Mouse (Mus musculus) adrenal gland, postnatal 36 days (tissue): ENCODE measurements around the gene Phrf1. TPM values are rescaled to one million over a fixed set of nuclear protein-coding genes. Genes with fewer than 3 reads are reported as not detected.

Experiments
- DNase-seq, 2 experiments: peaks; one replicate each; pipeline ENCODE4 v3.0.0; 2021; ENCODE audit warnings: mixed read lengths in 1 of 2
- microRNA-seq: library from miRNA; unstranded; fragments of <30 nt; microRNA quantifications from one replicate; pipeline ENCODE4 v1.2.0, GENCODE M21; 2021
- total RNA-seq, 2 experiments: library from RNA; stranded (reverse); gene quantifications; 2 replicates each; pipeline ENCODE4 v1.2.3; 2021

Gene Phrf1
- total RNA-seq, 2 experiments from 2014 or later: 70.5 to 89.3 TPM

- DNase-seq: peak in 1 of 2 experiments; percentile 61
These were observed 64.2 kb downstream of the Phrf1 start for GRCm38 (mm10) chr7:141292583-141293388.

- peak; percentile 75 to 78 for DNase-seq
These were observed 65.4 kb downstream of the Phrf1 start for GRCm38 (mm10) chr7:141293852-141294471.

- DNase-seq: no peak
These were observed 65.9 kb downstream of the Phrf1 start for GRCm38 (mm10) chr7:141294479-141294878.

GRCm38 (mm10) chr7:141297926-141298650, 69.5 kb downstream of the Phrf1 start:
- peak in 1 of 2 experiments; percentile 34 for DNase-seq

- no peak for DNase-seq
These were observed 70.6 kb downstream of the Phrf1 start for GRCm38 (mm10) chr7:141299175-141299574.

GRCm38 (mm10) chr7:141301386-141301785, 72.8 kb downstream of the Phrf1 start:
- DNase-seq: peak in 1 of 2 experiments; percentile 68

GRCm38 (mm10) chr7:141302702-141303268, 74.2 kb downstream of the Phrf1 start:
- DNase-seq: no peak

- no peak for DNase-seq
These were observed 76.0 kb downstream of the Phrf1 start for GRCm38 (mm10) chr7:141304537-141304936.

Small RNA genes within 50 kb of the gene (microRNA-seq; reads per million reads assigned to microRNA genes)
- gene Mir210: 297 reads per million, percentile 65 among the genes with 10 or more reads in this experiment

Other genes with a start within 250 kb of the Phrf1 start
- 100 to 1,000 TPM; 135 to 191 TPM for gene Ifitm3, start 218.0 kb upstream of the Phrf1 start, total RNA-seq
- gene Ifitm6, start 210.9 kb upstream of the Phrf1 start, total RNA-seq: under 1 TPM in 1 of 2 experiments, not detected in 1; 0.99 TPM
- not detected for gene Gm17387, start 199.7 kb upstream of the Phrf1 start, total RNA-seq
- gene B4galnt4, start 167.7 kb upstream of the Phrf1 start, total RNA-seq: under 1 TPM; 0.83 to 0.95 TPM
- gene Pkp3, start 150.6 kb upstream of the Phrf1 start, total RNA-seq: 1 to 10 TPM; 1.4 to 1.5 TPM
- gene Sigirr, start 128.2 kb upstream of the Phrf1 start, total RNA-seq: 1 to 10 TPM; 2.4 to 4.3 TPM
- under 1 TPM; 0.30 TPM for gene Ano9, start 111.0 kb upstream of the Phrf1 start, total RNA-seq
- gene Ptdss2, start 106.4 kb upstream of the Phrf1 start, total RNA-seq: 10 to 100 TPM; 41.8 to 42.9 TPM
- gene Rnh1, start 55.9 kb upstream of the Phrf1 start, total RNA-seq: 100 to 1,000 TPM; 265 to 371 TPM
- gene Hras, start 34.8 kb upstream of the Phrf1 start, total RNA-seq: 10 to 100 TPM; 89.1 to 93.9 TPM
- gene Lrrc56, start 34.6 kb upstream of the Phrf1 start, total RNA-seq: 1 to 10 TPM; 4.7 to 8.8 TPM
- under 1 TPM; 0.13 TPM for gene Lmntd2, start 14.7 kb upstream of the Phrf1 start, total RNA-seq
- gene Rassf7, start 12.9 kb upstream of the Phrf1 start, total RNA-seq: 1 to 10 TPM; 3.6 to 4.1 TPM
- gene Irf7, start 37.7 kb downstream of the Phrf1 start, total RNA-seq: 10 to 100 TPM; 13.5 to 14.9 TPM
- gene Cdhr5, start 48.0 kb downstream of the Phrf1 start, total RNA-seq: 10 to 100 TPM in 1 of 2 experiments, 1 to 10 TPM in 1; 3.3 to 17.3 TPM
- gene Sct, start 50.3 kb downstream of the Phrf1 start, total RNA-seq: 1 to 10 TPM in 1 of 2 experiments, under 1 TPM in 1; 0.63 to 1.2 TPM
- under 1 TPM in 1 of 2 experiments, not detected in 1; 0.56 TPM for gene Drd4, start 63.2 kb downstream of the Phrf1 start, total RNA-seq
- gene Deaf1, start 98.9 kb downstream of the Phrf1 start, total RNA-seq: 10 to 100 TPM; 25.8 to 37.5 TPM
- 10 to 100 TPM; 23.9 to 27.1 TPM for gene Tmem80, start 99.0 kb downstream of the Phrf1 start, total RNA-seq
- 1 to 10 TPM; 1.8 to 3.2 TPM for gene Eps8l2, start 110.1 kb downstream of the Phrf1 start, total RNA-seq
- 100 to 1,000 TPM; 707 to 724 TPM for gene Taldo1, start 163.4 kb downstream of the Phrf1 start, total RNA-seq
- gene Gatd1, start 185.4 kb downstream of the Phrf1 start, total RNA-seq: 10 to 100 TPM; 24.9 to 46.7 TPM
- gene Cend1, start 200.7 kb downstream of the Phrf1 start, total RNA-seq: 1 to 10 TPM in 1 of 2 experiments, under 1 TPM in 1; 0.70 to 1.3 TPM
- gene Slc25a22, start 209.1 kb downstream of the Phrf1 start, total RNA-seq: 100 to 1,000 TPM; 110 to 120 TPM
- gene Pidd1, start 215.2 kb downstream of the Phrf1 start, total RNA-seq: 1 to 10 TPM; 1.5 to 2.3 TPM
- gene Rplp2, start 218.6 kb downstream of the Phrf1 start, total RNA-seq: 1,000 to 10,000 TPM; 1,094 to 1,114 TPM
- 100 to 1,000 TPM; 875 to 879 TPM for gene Pnpla2, start 226.4 kb downstream of the Phrf1 start, total RNA-seq
- gene Cracr2b, start 232.3 kb downstream of the Phrf1 start, total RNA-seq: 10 to 100 TPM in 1 of 2 experiments, 1 to 10 TPM in 1; 9.5 to 13.1 TPM
- gene Cd151, start 238.6 kb downstream of the Phrf1 start, total RNA-seq: 100 to 1,000 TPM; 331 to 418 TPM
- 100 to 1,000 TPM in 1 of 2 experiments, 10 to 100 TPM in 1; 99.8 to 134 TPM for gene Polr2l, start 246.3 kb downstream of the Phrf1 start, total RNA-seq
- 10 to 100 TPM; 89.1 to 94.4 TPM for gene Tspan4, start 246.5 kb downstream of the Phrf1 start, total RNA-seq